Mouse (Mus musculus) layer of hippocampus, adult 2 months (tissue): ENCODE results near the gene Zfp169. TPM values are rescaled to one million over a fixed set of nuclear protein-coding genes. Genes with fewer than 3 reads are reported as not detected.

ENCODE experiments used
- DNase-seq, 2 experiments: peaks; one replicate each; pipeline ENCODE4 v3.0.0; 2022; ENCODE audit warnings: low spot score in 2 of 2
- H3K27ac ChIP-seq: fragments of 200-600 bp; 2 replicates; pipeline ENCODE4 v1.8.1; 2022
- H3K4me3 ChIP-seq: fragments of 200-600 bp; 2 replicates; pipeline ENCODE4 v1.8.1; 2022; ENCODE audit warnings: mild to moderate bottlenecking
- CTCF ChIP-seq: fragments of 200-600 bp; conservative IDR thresholded peaks from 2 replicates; pipeline ENCODE4 v1.8.1; 2022; ENCODE audit warnings: antibody characterized with exemption, mild to moderate bottlenecking, moderate library complexity
- microRNA-seq, 2 experiments: library from miRNA; unstranded; fragments of <30 nt; microRNA quantifications; one replicate each; pipeline ENCODE4 v1.2.0; 2021
- total RNA-seq, 2 experiments: library from RNA; stranded (reverse); gene quantifications; 2 replicates each; pipeline ENCODE4 v1.2.3; 2021

The Zfp169 gene
- total RNA-seq, 2 experiments from 2014 or later: 21.5 to 24.7 TPM

DNA sequence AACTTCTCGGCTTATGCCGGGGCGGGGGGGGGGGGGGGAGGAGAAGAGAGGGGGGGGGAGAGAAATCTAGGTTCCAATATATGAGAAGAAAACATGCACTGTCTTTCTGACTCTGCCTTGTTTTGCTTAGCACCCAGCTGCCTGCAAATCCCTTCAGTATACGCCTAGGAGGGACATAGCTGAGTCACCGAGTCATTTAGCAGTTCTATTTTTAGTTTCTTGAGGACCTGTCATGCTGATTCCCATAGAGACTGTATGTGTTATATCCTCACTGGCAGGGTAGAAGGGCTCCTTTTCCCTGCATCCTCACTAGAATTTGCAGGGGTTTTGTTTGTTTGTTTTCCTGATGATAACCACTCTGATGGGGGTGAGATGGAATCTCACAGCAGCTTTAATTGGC lies 20.1 kb downstream of the Zfp169 start:
- no peak overlapping the region for H3K4me3 ChIP-seq
- no peak for TF ChIP-seq CTCF
- no peak for DNase-seq
- peak overlapping the region; percentile 70 for H3K27ac ChIP-seq

DNA sequence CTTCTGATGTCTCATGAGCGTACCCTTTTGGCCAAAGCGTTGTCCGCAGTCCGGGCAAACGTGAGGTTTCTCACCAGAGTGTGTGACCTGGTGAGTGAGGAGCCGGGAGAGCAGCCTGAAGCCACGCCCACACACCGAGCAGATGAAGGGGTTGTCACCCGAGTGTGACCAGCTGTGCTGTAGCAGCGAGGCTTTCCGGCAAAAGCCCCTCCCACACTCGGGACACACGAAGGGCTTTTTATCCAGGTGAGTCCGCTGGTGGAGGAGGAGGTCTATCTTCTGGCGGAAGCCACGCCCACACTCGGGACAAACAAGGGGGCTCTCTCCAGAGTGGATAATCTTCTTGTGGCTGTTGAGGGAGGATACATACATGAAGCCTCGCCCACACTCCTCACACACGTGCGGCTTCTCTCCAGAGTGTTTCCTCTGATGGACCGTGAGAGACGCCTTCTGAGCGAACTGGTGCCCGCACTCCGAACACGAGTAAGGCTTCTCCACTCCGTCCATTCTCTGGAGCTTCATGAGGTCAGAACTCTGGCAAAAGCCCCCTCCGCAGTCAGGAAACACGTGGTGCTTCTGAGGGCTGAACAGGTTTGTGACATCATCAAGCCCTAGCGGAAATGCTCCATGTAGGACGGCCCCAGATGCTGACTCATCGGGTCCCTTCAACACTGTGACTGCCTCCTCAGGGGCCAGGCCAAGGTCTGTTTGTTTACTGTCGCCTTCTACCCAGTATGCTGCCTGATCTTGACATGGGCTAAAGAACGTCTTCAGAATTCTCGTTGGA lies 22.7 kb downstream of the Zfp169 start:
- Histone ChIP-seq H3K27ac (no peak overlapping the region), H3K4me3 (no peak overlapping the region)
- DNase-seq: no peak
- no peak for TF ChIP-seq CTCF

DNA sequence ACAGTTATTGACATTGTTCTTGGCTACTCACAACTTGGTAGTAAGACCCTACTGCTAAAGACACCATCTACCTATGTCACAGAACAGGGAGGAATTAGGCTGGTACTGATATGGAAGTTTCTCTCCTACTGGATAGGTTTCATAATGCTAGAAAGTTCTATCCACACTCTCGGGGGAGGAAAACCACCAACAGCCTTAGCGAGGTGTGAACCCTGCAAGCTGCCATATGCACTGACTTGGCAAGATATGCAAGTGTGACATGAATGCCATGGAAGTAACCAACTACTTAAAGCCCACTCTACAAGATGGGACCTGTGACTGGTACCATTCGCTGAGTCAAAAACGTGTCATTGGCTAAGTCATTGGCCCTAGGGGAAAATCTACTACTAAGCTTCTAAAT lies 29.6 kb downstream of the Zfp169 start:
- TF ChIP-seq CTCF: no peak
- no peak overlapping the region for H3K27ac ChIP-seq
- DNase-seq: no peak

DNA sequence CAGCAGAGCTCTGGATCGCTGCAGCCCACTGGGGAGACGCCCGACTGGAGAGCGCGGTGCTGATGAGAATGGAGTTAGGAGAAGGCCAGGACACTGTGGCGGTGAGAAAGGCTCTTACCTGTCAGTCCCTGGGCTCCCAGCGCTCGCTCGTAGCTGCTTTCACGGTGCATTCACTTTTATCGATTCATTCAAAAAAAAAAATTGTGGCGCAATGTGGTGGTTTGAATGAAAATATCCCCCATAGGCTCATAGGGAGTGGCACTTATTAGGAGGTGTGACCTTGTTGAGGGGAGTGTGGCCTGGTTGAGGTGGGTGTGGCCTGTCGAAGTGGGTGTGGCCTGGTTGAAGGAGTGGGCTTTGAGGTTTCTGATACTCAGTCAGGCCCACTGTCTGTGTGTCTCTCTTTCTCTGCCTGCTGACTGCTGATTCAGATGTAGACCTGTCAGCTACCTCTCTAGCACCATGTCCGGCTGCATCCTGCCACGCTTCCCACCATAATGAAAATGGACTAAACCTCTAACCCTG lies 44.5 kb downstream of the Zfp169 start:
- Histone ChIP-seq H3K4me3 (no peak overlapping the region), H3K27ac (no peak overlapping the region)
- DNase-seq: no peak
- no peak for TF ChIP-seq CTCF

More for the DNA sequence above, 29.6 kb downstream of the Zfp169 start:
- H3K4me3 ChIP-seq: no peak overlapping the region

DNA sequence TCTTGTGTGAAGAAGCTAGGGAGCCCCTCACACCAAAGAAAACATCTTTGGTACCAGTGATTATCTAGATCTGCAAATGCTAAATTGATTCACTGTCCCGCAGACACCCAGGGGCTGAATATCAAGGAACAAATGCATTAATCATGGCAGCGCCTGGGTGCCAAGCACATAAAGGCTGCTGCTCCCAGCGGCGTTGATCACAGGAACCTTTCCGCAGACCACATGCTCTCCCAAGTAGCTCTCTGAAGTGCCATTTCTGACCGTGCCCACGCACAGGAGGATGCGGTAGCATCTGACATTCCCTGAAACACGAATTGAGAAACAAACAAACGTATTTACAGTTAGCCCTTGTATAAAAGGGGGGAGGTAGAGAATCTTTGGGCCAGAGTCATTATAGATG lies 47.1 kb downstream of the Zfp169 start:
- no peak overlapping the region for H3K27ac ChIP-seq
- no peak for TF ChIP-seq CTCF
- no peak overlapping the region for H3K4me3 ChIP-seq
- DNase-seq: no peak

DNA sequence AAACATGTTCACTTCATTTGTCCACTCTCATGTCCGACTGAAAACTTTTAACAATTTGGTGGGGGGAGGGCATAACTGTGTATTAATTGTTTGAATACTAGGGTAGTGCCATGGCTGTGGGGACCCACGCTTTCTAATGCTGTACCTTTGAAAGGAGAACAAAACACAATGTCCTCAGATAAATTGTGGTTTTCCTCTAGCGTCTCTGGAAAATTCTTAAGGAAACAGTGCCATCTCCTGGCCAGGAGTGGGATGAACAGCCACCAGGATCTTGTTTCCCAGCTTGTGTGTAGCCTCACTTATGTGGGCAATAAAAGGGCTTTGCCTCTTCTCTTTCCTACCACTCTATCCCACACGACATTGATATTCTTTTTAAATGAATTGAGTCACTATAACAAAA lies 49.1 kb downstream of the Zfp169 start:
- TF ChIP-seq CTCF: peak; percentile 95
- no peak overlapping the region for H3K27ac ChIP-seq
- peak; percentile 73 to 87 for DNase-seq
- H3K4me3 ChIP-seq: no peak overlapping the region

DNA sequence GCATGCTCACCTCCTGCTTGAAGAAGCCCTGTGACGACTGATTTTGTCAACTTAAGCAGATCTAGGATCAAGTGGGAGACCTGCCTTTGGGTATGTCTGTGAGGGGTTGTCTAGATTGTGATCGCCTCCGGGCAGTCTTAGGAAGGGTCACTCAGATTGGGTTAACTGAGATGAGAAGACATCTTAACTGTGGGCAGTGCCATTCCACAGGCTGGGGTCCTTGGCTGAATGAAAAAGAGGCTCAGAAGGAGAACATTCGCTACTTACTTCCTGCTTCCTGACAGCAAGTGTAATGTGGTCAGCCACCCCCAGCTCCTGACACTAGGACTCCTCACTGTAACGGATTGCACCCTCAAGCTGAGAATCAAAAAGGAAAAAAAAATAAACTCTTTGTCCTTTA lies 54.0 kb downstream of the Zfp169 start:
- no peak for DNase-seq
- no peak for TF ChIP-seq CTCF

DNA sequence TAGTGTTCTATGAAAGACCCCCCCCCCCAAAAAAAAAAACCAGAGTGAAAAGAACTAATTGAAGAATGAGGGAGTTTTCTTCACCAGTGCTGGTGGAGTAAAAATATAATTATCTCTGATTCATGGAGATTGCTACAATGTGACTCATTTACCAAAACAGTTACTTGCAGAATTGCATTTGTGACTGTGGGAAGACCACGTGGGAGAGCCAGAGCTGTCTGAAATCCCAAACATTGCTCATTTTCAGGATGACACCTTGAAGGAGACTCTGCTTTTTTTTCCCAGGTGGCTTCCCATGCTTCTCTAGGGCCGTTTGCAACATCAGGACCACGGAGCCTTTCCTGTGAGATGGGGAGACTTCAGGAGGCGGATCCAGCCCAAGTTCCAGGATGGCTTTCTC lies 65.1 kb downstream of the Zfp169 start:
- no peak overlapping the region for H3K4me3 ChIP-seq
- no peak overlapping the region for H3K27ac ChIP-seq
- no peak for TF ChIP-seq CTCF
- no peak for DNase-seq

More for the DNA sequence above, 54.0 kb downstream of the Zfp169 start:
- no peak overlapping the region for H3K27ac ChIP-seq
- no peak overlapping the region for H3K4me3 ChIP-seq

DNA sequence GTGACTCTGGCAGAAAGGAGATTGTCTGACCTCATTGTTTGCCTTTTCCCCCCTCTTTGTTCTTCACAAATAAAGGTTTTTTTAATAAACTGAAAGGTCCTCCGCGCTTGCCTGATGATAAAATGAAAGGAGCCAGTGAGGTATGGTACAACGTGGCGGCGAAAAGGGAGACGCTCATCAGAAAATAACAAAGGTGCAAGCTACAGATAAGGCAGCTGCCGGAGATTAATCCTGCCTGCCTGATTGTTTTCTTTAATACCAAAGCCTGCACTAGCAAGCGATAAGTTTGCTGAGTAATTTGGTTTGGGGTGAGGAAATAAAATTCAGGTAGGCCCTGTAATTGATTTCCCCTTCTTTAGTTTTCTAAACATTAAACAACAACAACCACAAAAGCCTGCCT lies 69.3 kb downstream of the Zfp169 start:
- Histone ChIP-seq H3K27ac (no peak overlapping the region), H3K4me3 (no peak overlapping the region)
- DNase-seq: no peak
- no peak for TF ChIP-seq CTCF

DNA sequence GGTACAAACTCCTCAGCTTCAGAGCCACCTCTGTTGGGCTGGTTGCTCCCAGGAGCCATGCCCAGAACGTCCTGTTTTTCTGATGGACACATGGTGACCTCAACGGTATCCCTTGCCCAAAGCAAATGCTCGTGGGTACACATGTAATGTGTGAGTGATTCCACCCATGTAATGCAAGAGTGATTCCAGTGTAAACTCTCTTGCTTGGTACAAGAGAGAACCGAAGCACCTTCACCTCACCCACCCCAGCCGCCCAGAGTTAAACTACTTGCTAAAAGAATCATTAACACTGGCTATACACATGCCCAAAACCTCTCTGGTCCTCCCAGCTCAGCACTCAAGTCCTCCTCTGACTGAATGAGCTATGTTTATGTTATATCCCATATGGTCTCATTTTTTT lies 74.9 kb downstream of the Zfp169 start:
- no peak overlapping the region for H3K27ac ChIP-seq
- H3K4me3 ChIP-seq: no peak overlapping the region
- DNase-seq: no peak
- no peak for TF ChIP-seq CTCF

Small RNA genes within 50 kb of the gene (microRNA-seq; reads per million reads assigned to microRNA genes)
- 0 reads per million in 2 experiments for gene Gm24111
- gene Mirlet7a-1: 258 to 300 reads per million in 2 experiments
- 46,643 to 50,340 reads per million in 2 experiments for gene Mirlet7d
- 0 reads per million in 2 experiments for gene Mirlet7f-1

Other genes with a start within 250 kb of the Zfp169 start
- 1 to 10 TPM; 2.2 to 2.5 TPM for gene A830005F24Rik, start 119 bp upstream of the Zfp169 start, total RNA-seq
- gene Ptpdc1, start 112.2 kb upstream of the Zfp169 start, total RNA-seq: 10 to 100 TPM; 37.0 to 44.7 TPM
- not detected for gene Barx1, start 149.5 kb upstream of the Zfp169 start, total RNA-seq